Mouse (Mus musculus): Measurements from ENCODE around the gene Smc1b. TPM values are rescaled to one million over a fixed set of nuclear protein-coding genes. Genes with fewer than 3 reads are reported as not detected.
"Not testable (repeated sequence)": the region's sequence is repeated elsewhere in the genome, so short reads cannot be mapped to it uniquely, and the experiment has no call there.

Smc1b gene
- polyA plus RNA-seq, 1 experiment from 2014 or later = not detected

GRCm38 (mm10) chr15:85043761-85044160 lies 88.0 kb downstream of the Smc1b start:
- WGBS = 78% methylated on average over 5 of the region's 5 CpGs
- no peak for TF ChIP-seq CTCF (IDR thresholded peaks at IDR 0.05)
- no peak for TF ChIP-seq EP300 (IDR thresholded peaks at IDR 0.05)
- ATAC-seq (no peak), DNase-seq (ENCODE audit: low spot score) (no peak)
- Histone ChIP-seq H3K4me1 (ENCODE audit: insufficient read depth, low read depth, low read length) (peaks cover 3% of the 10 kb centered on the region; the same call in 1 of the 2 replicates), H3K4me3 (ENCODE audit: low read depth, low read length) (no peak overlapping the region), H3K9me3 (ENCODE audit: low read length) (no peaks in the 10 kb centered on the region), H3K27ac (ENCODE audit: low read length) (no peak overlapping the region), H3K4me2 (replicated peaks; ENCODE audit: low read depth, low read length) (no peak overlapping the region), H3K36me3 (ENCODE audit: insufficient read depth, low read length) (peaks cover 14% of the 10 kb centered on the region; the same call in 1 of the 2 replicates), H3K27me3 (replicated peaks; ENCODE audit: insufficient read depth, low read length) (no peaks in the 10 kb centered on the region), H3K9ac (replicated peaks; ENCODE audit: low read depth) (no peak overlapping the region)

- H3K9me3 ChIP-seq (ENCODE audit: low read length) = no peaks in the 10 kb centered on the region
- H3K9ac ChIP-seq (replicated peaks; ENCODE audit: low read depth) = no peak overlapping the region
- H3K4me3 ChIP-seq (ENCODE audit: low read depth, low read length) = no peak overlapping the region
- no peak for DNase-seq (ENCODE audit: low spot score)
- H3K27me3 ChIP-seq (replicated peaks; ENCODE audit: insufficient read depth, low read length) = no peaks in the 10 kb centered on the region
- no peak overlapping the region for H3K4me2 ChIP-seq (replicated peaks; ENCODE audit: low read depth, low read length)
- peak overlapping the region; percentile 57 for H3K27ac ChIP-seq (ENCODE audit: low read length)
- H3K4me1 ChIP-seq (ENCODE audit: insufficient read depth, low read depth, low read length) = peaks cover 5% of the 10 kb centered on the region; the same call in 1 of the 2 replicates
- no peak for ATAC-seq
- TF ChIP-seq CTCF (IDR thresholded peaks at IDR 0.05) (no peak), EP300 (IDR thresholded peaks at IDR 0.05) (no peak)
- H3K36me3 ChIP-seq (ENCODE audit: insufficient read depth, low read length) = 0 out of 2 replicates have a peak, but pooled peaks cover 10% of the 10 kb centered on the region
- 50% methylated on average over 5 of the region's 5 CpGs for whole genome bisulfite sequencing
These were observed 88.6 kb downstream of the Smc1b start for GRCm38 (mm10) chr15:85043116-85043515.

- Histone ChIP-seq H3K4me3 (ENCODE audit: low read depth, low read length) (no peak overlapping the region), H3K4me1 (ENCODE audit: insufficient read depth, low read depth, low read length) (peaks cover 11% of the 10 kb centered on the region; the same call in 1 of the 2 replicates), H3K36me3 (ENCODE audit: insufficient read depth, low read length) (0 out of 2 replicates have a peak, but pooled peaks cover 10% of the 10 kb centered on the region), H3K27me3 (replicated peaks; ENCODE audit: insufficient read depth, low read length) (no peaks in the 10 kb centered on the region), H3K4me2 (replicated peaks; ENCODE audit: low read depth, low read length) (no peak overlapping the region), H3K9me3 (ENCODE audit: low read length) (no peaks in the 10 kb centered on the region), H3K27ac (ENCODE audit: low read length) (peak overlapping the region; percentile 64), H3K9ac (replicated peaks; ENCODE audit: low read depth) (no peak overlapping the region)
- peak; percentile 93 for ATAC-seq
- WGBS = 7% methylated on average over 4 of the region's 4 CpGs
- TF ChIP-seq CTCF (IDR thresholded peaks at IDR 0.05) (peak; percentile 95), EP300 (IDR thresholded peaks at IDR 0.05) (peak; percentile 83)
- peak; percentile 97 for DNase-seq (ENCODE audit: low spot score)
These were observed 89.3 kb downstream of the Smc1b start for GRCm38 (mm10) chr15:85042361-85042954.

- no peak overlapping the region for H3K4me3 ChIP-seq (ENCODE audit: low read depth, low read length)
- H3K27me3 ChIP-seq (replicated peaks; ENCODE audit: insufficient read depth, low read length) = no peaks in the 10 kb centered on the region
- no peak for ATAC-seq
- H3K27ac ChIP-seq (ENCODE audit: low read length) = peak overlapping the region; percentile 64
- TF ChIP-seq EP300 (IDR thresholded peaks at IDR 0.05) = no peak
- TF ChIP-seq CTCF (IDR thresholded peaks at IDR 0.05) = no peak
- H3K9me3 ChIP-seq (ENCODE audit: low read length) = no peaks in the 10 kb centered on the region
- no peak for DNase-seq (ENCODE audit: low spot score)
- no peak overlapping the region for H3K9ac ChIP-seq (replicated peaks; ENCODE audit: low read depth)
- peaks cover 15% of the 10 kb centered on the region; the same call in 1 of the 2 replicates for H3K4me1 ChIP-seq (ENCODE audit: insufficient read depth, low read depth, low read length)
- 70% methylated on average over 10 of the region's 10 CpGs for WGBS
- H3K36me3 ChIP-seq (ENCODE audit: insufficient read depth, low read length) = 0 out of 2 replicates have a peak, but pooled peaks cover 2% of the 10 kb centered on the region
- no peak overlapping the region for H3K4me2 ChIP-seq (replicated peaks; ENCODE audit: low read depth, low read length)
These were observed 90.1 kb downstream of the Smc1b start for GRCm38 (mm10) chr15:85041546-85042225.

- ATAC-seq = no peak
- peak overlapping the region; percentile 43; the same call in 1 of the 2 replicates for H3K27ac ChIP-seq (ENCODE audit: low read length)
- WGBS = 4% methylated on average over 8 of the region's 8 CpGs
These were observed 94.4 kb downstream of the Smc1b start for GRCm38 (mm10) chr15:85037343-85037690.

GRCm38 (mm10) chr15:85036566-85037342 lies 95.0 kb downstream of the Smc1b start:
- Histone ChIP-seq H3K27ac (ENCODE audit: low read length) (peak overlapping the region; percentile 86), H3K27me3 (replicated peaks; ENCODE audit: insufficient read depth, low read length) (no peaks in the 10 kb centered on the region), H3K36me3 (ENCODE audit: insufficient read depth, low read length) (no peaks in the 10 kb centered on the region), H3K9ac (replicated peaks; ENCODE audit: low read depth) (peak overlapping the region; percentile 66), H3K4me1 (ENCODE audit: insufficient read depth, low read depth, low read length) (peaks cover 18% of the 10 kb centered on the region; the same call in 1 of the 2 replicates), H3K4me3 (ENCODE audit: low read depth, low read length) (peak overlapping the region; percentile 64), H3K4me2 (replicated peaks; ENCODE audit: low read depth, low read length) (peak overlapping the region; percentile 88), H3K9me3 (ENCODE audit: low read length) (no peaks in the 10 kb centered on the region)
- under 1% methylated on average over 58 of the region's 75 CpGs for WGBS
- TF ChIP-seq EP300 (IDR thresholded peaks at IDR 0.05) (no peak), CTCF (IDR thresholded peaks at IDR 0.05) (no peak)
- ATAC-seq (peak; percentile 97), DNase-seq (ENCODE audit: low spot score) (peak; percentile 96)

More at GRCm38 (mm10) chr15:85037343-85037690, 94.4 kb downstream of the Smc1b start:
- Histone ChIP-seq H3K27me3 (replicated peaks; ENCODE audit: insufficient read depth, low read length) (no peaks in the 10 kb centered on the region), H3K36me3 (ENCODE audit: insufficient read depth, low read length) (no peaks in the 10 kb centered on the region), H3K4me2 (replicated peaks; ENCODE audit: low read depth, low read length) (peak overlapping the region; percentile 88), H3K4me3 (ENCODE audit: low read depth, low read length) (peak overlapping the region; percentile 64), H3K9me3 (ENCODE audit: low read length) (no peaks in the 10 kb centered on the region), H3K9ac (replicated peaks; ENCODE audit: low read depth) (peak overlapping the region; percentile 66), H3K4me1 (ENCODE audit: insufficient read depth, low read depth, low read length) (peaks cover 18% of the 10 kb centered on the region; the same call in 1 of the 2 replicates)
- DNase-seq (ENCODE audit: low spot score) = no peak
- TF ChIP-seq CTCF (IDR thresholded peaks at IDR 0.05) = no peak
- TF ChIP-seq EP300 (IDR thresholded peaks at IDR 0.05) = no peak

- peaks cover 15% of the 10 kb centered on the region; the same call in 1 of the 2 replicates for H3K4me1 ChIP-seq (ENCODE audit: insufficient read depth, low read depth, low read length)
- H3K4me2 ChIP-seq (replicated peaks; ENCODE audit: low read depth, low read length); H3K4me3 ChIP-seq (ENCODE audit: low read depth, low read length); H3K36me3 ChIP-seq (ENCODE audit: insufficient read depth, low read length); DNase-seq (ENCODE audit: low spot score); H3K27ac ChIP-seq (ENCODE audit: low read length); H3K9ac ChIP-seq (replicated peaks; ENCODE audit: low read depth); H3K27me3 ChIP-seq (replicated peaks; ENCODE audit: insufficient read depth, low read length); ATAC-seq; H3K9me3 ChIP-seq (ENCODE audit: low read length): not testable (repeated sequence)
- WGBS = 25% methylated on average over 7 of the region's 7 CpGs
These were observed 97.8 kb downstream of the Smc1b start for GRCm38 (mm10) chr15:85033916-85034315.
